Mouse (Mus musculus): ENCODE data around the gene Vezt.

The Vezt gene

DNA sequence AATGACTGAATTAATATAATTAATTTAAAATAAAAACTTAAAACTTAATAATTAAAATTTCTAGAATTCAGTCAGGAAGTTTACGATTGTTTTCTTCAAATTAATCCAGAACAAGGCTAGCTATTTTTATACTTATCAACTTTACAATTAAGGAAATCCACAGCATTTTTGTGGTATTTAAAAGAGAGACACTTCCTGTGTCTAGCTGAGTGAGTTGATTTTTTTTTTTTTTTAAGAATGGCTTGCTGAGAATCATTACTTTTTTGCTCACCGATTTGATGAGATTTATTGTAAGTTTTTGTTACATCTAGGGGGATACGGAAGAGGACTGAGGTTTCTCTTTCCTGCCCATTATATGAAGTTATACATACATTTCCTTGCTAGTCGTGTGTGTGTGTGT, 2.0 kb upstream of the Vezt start:
- DNase-seq (ENCODE audit: low spot score in 2 of 2), result no peak

- no peak for DNase-seq (ENCODE audit: low spot score in 2 of 2)
Observed at GRCm38 (mm10) chr10:94037196-94037595, 1.6 kb upstream of the Vezt start.

DNA sequence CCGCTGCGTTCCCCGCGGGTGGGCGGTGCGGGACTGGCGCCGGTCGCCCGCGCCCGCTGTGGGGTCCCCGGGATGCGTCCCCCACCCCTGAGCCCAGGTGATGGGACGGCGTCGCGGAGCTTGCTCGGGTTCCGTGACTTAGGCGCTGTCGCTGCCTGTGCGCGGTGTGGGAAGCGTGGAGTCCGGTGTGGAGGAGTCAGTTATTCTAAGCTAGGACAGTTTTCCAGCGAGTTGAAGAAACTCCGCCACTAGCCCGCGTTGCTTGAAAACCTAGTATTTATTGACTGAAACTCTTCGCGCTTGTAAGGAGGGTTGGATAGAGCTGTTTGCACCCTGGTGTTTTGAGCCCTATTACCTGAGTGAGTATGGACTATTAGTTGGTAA, 750 bp upstream of the Vezt start:
- DNase-seq (ENCODE audit: low spot score in 2 of 2), result peak; percentile 33 to 49

GRCm38 (mm10) chr10:94034876-94035657, 550 bp downstream of the Vezt start:
- DNase-seq (ENCODE audit: low spot score in 2 of 2), result peak in 1 of 2 experiments; percentile 46

DNA sequence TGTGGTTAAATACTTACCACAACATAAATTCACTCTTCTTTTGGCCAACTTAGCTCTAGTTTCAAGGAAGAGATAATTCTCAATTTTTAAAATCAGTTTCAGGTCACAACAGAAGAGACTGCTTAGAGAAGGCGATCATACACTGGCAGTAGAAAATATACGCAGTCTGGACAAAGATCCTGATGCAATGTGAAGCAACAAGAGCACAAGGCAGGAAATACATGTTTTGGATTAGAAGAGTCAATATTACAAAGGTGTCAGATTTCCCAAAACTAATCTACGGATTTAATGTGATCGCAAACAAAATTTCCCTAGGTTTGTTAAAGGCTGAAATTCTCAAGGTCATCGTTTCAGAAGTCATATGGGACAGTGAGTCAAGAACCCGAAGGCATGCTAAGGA, 4.5 kb downstream of the Vezt start:
- DNase-seq (ENCODE audit: low spot score in 2 of 2), result no peak

DNA sequence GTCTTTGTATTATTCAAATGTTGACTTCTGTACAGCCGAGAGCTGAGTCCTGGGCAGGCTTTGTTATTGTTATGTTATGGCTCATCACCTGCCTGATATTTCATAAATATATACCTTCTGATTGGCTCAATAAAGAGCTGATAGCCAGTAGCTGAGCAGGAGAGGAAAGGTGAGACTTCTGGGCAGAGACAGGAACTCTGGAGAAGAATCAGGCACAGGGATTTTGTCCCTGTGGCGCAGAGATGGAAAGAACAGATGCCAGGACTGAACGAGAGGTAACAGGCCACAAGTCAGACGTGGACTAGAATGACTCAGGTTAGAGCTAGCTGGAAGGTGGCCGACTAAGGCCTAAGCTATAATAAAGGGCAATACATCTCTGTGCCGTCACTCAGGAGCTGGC, 7.1 kb downstream of the Vezt start:
- no peak for DNase-seq (ENCODE audit: low spot score in 2 of 2)

DNA sequence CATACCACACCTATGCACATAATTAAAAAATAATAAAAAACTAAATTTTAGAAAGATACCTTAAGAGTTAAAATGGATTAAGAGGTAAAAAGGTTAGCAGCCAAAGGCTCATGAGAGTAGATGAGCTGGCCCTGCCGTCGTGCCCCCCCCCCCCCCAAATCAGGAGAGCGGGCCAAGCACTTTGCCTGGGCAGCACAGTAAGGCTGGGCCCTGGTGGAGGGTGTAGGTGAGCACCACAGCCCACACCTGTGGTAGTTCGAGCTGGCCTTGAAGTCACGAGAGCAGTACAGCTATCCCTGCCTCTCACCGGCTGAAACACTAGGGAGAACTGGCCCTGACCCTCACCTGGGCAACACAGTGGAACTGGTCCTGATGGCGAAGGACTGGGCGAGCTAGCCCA, 10.5 kb downstream of the Vezt start:
- no peak for DNase-seq (ENCODE audit: low spot score in 2 of 2)

GRCm38 (mm10) chr10:94021059-94021458, 14.6 kb downstream of the Vezt start:
- no peak for DNase-seq (ENCODE audit: low spot score in 2 of 2)

GRCm38 (mm10) chr10:94020587-94020986, 15.0 kb downstream of the Vezt start:
- DNase-seq (ENCODE audit: low spot score in 2 of 2), result no peak

DNA sequence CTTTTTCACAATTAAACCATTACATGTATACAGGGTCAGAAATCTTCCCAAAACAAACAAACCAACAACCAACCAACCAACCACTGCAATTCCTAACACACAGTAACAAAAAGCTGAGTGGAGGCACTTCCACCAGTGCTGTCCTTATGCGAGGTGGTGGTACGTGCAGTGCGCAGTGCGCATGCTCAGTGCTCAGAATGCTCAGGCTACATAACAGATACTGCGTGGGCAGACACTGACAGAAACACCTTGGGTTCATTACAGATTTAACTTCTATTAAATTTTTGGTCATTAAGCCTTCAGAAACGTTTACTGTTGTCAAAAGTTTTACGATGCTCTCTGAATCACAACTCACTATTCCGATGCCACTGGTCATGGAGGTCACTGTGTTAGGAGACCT, 18.2 kb downstream of the Vezt start:
- no peak for DNase-seq (ENCODE audit: low spot score in 2 of 2)

DNA sequence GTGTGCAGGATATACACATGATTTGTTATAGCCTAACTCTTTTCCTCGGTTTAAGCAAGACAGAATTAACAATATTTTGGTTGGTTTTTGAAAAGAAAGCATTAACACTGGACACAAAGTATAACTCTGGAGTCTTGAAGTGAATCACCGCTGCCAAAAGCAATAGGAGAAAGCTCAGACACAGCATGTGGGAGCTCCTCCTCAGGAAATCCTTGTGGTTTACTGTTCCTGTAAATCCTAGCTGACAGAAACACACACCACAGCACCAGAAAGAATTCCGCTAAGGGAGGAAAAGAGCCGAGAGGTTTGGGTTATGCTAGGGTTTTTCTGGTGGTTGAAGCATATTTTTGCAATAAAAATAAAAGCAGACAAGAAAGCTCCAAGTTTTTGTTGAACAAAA, 21.4 kb downstream of the Vezt start:
- no peak for DNase-seq (ENCODE audit: low spot score in 2 of 2)

GRCm38 (mm10) chr10:94013196-94013595, 22.4 kb downstream of the Vezt start:
- peak; percentile 41 to 65 for DNase-seq (ENCODE audit: low spot score in 2 of 2)

DNA sequence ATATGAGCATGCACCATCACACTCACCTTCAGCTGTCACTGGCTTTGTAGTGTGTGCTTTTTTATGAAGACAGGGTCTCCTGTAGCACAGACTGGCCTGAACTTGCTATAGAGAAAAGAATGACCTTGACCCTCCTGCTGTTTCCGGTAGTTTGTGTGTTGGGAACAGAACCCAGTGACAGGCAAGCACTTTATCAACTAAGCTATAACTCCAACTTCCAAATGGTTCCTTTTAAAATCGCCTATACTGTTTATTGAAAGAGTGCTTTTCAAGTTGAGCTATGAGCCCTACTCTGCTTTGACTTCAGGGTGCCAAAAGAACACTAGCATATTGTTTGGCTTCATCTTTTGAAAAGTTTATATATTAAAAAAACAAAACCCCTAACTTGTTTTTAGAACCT, 24.6 kb downstream of the Vezt start:
- no peak for DNase-seq (ENCODE audit: low spot score in 2 of 2)

- DNase-seq (ENCODE audit: low spot score in 2 of 2), result no peak
Observed at GRCm38 (mm10) chr10:94009991-94010679, 25.5 kb downstream of the Vezt start.

- DNase-seq (ENCODE audit: low spot score in 2 of 2), result no peak
Observed at GRCm38 (mm10) chr10:94008356-94008755, 27.3 kb downstream of the Vezt start.

DNA sequence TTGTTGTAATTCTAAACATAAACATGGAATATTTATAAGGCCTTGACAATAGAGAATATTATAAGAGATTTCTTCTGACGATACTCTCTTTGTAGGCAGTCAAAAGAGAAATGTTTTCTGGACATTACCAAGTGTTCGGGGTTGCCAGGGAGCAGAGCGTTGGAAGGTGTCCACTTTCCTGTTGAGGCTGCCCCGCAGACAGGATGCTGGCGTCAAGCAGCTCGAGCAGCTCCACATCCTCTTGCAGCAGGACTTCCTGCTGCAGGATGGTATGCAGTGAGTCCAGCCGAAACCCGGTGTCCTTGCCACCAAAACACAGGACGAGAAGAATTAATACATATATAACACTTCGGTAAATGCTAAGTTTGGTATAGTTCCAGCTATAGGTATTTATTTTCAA, 35.4 kb downstream of the Vezt start:
- no peak for DNase-seq (ENCODE audit: low spot score in 2 of 2)

DNA sequence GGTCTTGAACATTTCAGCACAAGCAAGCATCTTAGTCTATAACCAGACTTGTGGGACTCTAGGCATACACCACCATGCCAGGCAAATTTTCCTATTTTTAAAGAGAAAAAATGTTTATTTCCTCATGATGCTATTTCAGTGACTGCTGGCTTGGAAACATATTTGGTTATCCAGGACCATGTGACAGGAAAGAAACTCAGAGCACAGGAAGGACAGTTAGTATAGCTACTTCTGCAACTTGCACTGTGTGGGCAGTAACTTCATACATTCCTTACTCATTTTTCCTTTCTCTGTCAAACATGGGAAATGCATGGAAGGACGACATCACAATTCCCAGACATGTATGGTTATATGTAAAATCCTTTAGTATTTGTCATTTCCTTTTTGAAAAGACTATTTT, 36.3 kb downstream of the Vezt start:
- no peak for DNase-seq (ENCODE audit: low spot score in 2 of 2)

DNA sequence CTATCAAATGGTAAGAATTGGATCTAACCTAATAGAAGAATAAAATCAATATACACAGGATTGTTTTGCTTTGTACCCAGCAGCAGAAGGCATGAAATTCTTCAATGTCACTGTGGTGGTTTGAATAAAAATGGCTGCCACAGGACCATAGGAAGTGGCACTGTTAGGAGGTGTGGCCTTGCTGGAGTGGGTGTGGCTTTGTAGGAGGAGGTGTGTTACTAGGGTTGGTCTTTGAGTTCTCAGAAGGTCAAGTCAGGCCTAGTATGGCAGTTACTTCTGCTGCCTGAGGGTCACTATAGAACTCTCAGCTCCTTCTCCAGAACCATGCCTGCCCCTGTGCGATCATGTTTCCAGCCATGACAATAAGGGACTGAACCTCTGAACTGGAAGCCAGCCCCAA, 40.5 kb downstream of the Vezt start:
- no peak for DNase-seq (ENCODE audit: low spot score in 2 of 2)

- no peak for DNase-seq (ENCODE audit: low spot score in 2 of 2)
Observed at GRCm38 (mm10) chr10:93994136-93994535, 41.5 kb downstream of the Vezt start.

DNA sequence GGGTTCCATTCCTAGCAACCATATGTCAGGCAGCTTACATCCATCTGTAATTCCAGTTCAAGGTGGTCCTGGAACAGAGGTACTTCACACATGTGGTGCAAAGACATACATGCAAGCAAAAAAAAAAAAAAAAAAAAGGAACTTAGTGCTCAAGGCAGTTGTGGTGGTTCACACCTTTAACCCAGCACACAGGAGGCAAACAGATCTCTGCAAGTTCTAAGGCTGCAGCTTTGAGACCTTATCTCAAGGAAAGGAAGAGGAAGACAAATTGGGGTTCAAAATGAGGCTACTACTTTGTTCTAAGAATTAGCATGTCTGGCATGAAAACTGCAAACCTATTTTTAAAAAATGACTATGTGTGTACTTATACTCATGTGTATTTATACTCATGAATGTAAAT, 50.3 kb downstream of the Vezt start:
- DNase-seq (ENCODE audit: low spot score in 2 of 2), result no peak

DNA sequence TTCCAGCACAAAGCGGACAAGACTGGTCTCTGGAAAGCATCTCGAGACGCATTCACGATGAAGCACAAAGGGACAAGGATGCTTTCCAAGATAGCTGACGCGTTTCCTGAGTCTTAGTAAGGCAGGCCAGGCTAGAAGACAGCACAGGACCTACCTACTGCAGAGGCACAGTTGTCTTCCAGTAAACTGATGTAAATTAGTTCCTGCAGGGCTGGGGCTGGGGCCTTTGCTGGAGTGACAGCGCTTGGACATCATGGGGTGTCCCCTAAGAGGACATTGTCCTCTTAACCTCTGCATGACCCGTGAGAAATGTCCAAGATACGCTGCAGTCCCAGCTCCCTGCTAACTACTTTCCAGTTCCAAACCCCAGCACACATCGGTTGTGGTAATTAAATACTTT, 66.3 kb downstream of the Vezt start:
- no peak for DNase-seq (ENCODE audit: low spot score in 2 of 2)

- DNase-seq (ENCODE audit: low spot score in 2 of 2), result no peak
Observed at GRCm38 (mm10) chr10:93967486-93967885, 68.1 kb downstream of the Vezt start.

GRCm38 (mm10) chr10:93954023-93954422, 81.6 kb downstream of the Vezt start:
- no peak for DNase-seq (ENCODE audit: low spot score in 2 of 2)

DNA sequence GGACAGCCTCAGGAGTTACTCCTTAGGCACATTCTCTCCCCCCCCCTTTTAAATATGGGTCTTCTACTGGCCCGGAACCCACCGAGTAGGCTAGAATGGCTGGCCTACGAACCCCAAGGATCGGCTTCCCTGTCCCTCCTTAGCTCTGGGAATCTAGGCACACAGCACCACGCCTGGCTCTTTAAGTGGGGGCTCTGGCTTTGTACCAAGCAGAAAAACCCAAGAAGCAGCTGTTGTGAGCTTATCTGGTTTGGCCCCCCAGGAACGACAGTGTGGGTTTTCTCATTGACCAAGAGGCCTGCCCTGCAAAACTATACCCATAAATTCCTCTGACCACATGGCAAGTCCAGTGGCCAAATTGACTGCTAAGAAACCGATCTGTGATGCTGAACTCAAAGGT, 82.1 kb downstream of the Vezt start:
- no peak for DNase-seq (ENCODE audit: low spot score in 2 of 2)

Measured in right cerebral cortex, adult 2 months (tissue).